Mouse (Mus musculus) pancreas, adult 10 weeks (tissue): ENCODE measurements around the gene Pebp1. TPM values are rescaled to one million over a fixed set of nuclear protein-coding genes. Genes with fewer than 3 reads are reported as not detected.

ENCODE experiments used
- polyA plus RNA-seq: library from polyadenylated mRNA; stranded (reverse); fragments of 350-450 nt; fragmentation: Illumina TruSeq; extraction: RNeasy Lipid Tissue Mini Kit (QIAGEN cat#74804); gene quantifications from one replicate; pipeline ENCODE4 v1.2.3, GENCODE M21; 2015; ENCODE audit warnings: low read depth, low replicate concordance; ENCODE audit not compliant: insufficient read depth

The Pebp1 gene
- polyA plus RNA-seq, result 59.3 TPM

DNA sequence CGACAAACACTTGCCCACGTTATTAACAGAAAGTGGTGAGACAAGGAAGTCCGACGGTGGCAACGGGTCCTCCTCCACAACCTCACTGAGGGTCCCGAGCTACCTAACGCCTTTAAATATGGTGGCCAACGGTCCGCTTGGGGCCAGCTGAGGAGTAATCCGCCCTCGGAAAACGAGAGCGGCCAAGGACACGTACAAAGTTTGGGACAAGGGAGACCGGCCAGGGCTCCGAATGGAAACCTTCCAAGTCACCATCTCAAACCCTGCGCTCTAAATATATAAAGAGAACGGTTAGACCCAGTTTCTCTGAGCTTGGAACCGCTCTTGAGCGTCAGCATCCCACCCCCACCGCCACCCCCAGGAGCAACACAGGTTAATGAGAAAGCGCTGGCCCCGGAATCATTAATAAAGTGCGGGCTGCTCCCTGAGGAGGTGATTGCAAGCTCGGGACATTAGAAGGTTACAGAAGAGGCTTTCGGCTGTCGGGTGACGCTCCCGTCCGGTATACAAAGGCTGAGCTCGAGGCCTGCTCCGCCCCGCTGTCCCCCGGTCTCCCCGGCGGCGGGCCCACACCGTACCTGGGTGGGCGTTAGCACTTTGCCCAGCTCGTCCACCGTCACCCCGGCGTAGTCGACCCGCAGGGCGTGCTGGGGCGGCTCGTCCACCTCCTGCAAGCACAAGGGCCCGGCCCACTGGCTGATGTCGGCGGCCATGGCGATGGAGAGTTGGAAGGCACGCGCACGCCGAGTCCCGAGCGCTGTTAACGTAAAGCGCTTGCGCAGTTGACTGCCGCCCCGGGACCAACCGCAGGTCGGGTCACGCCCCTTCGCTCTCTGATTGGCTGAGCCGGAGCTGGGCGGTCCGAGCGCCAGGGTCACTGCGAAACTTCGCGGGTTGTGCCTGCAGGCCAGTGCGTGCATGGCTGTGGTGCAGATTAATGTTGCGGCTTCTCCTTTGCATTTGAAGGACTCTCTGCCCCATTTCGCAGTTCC is at the start of gene Pebp1:
Gene Pebp1, minus strand, starts transcription at position 795 of the 992 bp plus-strand sequence.

GRCm38 (mm10) chr5:117318741-117319629 is 31.6 kb upstream of the Pebp1 start, which contains the start of gene Vsig10:
Vsig10 (plus strand) TSS chr5:117319083.

Other genes starting within 250 kb of the Pebp1 start
- gene Suds3, start 171.5 kb downstream of the Pebp1 start, polyA plus RNA-seq, result 15.0 TPM
- gene Taok3, start 167.5 kb downstream of the Pebp1 start, polyA plus RNA-seq, result 3.6 TPM
- gene Vsig10, start 31.5 kb upstream of the Pebp1 start, polyA plus RNA-seq, result 6.3 TPM
- gene Wsb2, start 69.7 kb upstream of the Pebp1 start, polyA plus RNA-seq, result 22.8 TPM
- gene Rfc5, start 101.4 kb upstream of the Pebp1 start, polyA plus RNA-seq, result 1.8 TPM
- gene Ksr2, start 126.4 kb upstream of the Pebp1 start, polyA plus RNA-seq, result 0.48 TPM